Mouse (Mus musculus) mesoderm, embryonic 11.5 days (tissue): ENCODE data around the gene Olfr960.
A peak's percentile ranks its signal among the peaks of the same experiment; 100 is the strongest.

Experiments
- DNase-seq: peaks from one replicate; pipeline ENCODE4 v3.0.0-alpha.2; 2012; ENCODE audit warnings: low read depth, low spot score

Olfr960 gene

DNA sequence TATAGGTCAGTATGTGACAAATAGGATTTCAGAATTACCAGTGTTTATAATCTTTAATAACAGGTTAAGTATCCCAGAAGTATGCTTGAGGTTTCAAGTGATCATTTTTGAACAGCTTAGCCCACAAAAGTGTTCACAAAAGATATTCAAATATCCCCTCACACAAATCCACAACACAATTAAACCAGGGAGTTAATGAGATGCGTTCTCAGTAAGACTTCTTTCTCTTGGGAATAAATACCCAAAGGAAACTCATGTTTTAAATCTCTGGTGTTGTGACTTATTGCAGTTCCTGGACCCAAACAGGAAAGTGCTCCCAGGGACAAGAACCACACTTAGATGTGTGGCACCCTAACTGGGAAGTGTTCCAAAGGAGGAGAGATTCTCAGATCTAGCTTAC, at the start of gene Olfr960:
Gene Olfr960 (plus strand): TSS at position 301 of the 400 bp plus-strand sequence.
- no peak for DNase-seq

DNA sequence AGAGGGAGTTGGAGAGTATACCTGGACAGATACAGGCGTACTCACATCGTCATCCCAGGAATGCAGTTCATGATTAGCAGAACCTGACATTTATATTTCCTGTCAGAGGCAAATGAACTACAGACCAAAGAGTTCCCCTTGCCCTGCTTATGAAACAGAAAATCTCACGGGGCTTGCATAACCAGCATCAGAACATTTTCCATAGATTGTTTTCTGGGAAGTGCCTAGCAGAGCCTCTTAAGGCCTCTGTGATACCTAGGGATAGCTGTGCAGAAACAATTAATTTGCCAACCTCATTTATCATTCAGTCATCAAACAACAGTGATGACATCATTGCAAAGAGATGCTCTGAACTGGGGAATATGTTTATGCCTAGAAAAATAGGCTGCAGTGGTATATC, 45.7 kb upstream of the Olfr960 start, which contains the start of gene Olfr959:
Gene Olfr959 (minus strand): TSS at position 101 of the 400 bp plus-strand sequence.
- no peak for DNase-seq

DNA sequence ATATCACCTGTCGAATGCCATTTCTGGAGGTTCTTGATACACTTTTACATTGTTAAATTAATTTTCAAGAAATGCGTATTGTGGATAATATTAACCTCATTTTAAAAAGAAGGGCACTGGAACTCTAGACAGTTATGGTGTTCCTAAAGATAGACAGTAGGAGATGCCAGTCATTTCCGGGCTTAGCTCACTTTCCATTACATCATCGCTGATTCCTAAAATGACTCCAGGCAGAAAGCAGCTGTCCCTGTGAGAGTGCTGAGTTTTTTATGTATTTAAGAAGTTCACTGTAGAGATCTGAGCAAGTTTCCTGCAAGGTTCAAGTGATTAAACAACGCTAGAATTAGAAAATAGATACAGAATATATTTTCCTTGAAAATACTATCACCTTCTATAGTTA, 44.1 kb upstream of the Olfr960 start:
- no peak for DNase-seq

DNA sequence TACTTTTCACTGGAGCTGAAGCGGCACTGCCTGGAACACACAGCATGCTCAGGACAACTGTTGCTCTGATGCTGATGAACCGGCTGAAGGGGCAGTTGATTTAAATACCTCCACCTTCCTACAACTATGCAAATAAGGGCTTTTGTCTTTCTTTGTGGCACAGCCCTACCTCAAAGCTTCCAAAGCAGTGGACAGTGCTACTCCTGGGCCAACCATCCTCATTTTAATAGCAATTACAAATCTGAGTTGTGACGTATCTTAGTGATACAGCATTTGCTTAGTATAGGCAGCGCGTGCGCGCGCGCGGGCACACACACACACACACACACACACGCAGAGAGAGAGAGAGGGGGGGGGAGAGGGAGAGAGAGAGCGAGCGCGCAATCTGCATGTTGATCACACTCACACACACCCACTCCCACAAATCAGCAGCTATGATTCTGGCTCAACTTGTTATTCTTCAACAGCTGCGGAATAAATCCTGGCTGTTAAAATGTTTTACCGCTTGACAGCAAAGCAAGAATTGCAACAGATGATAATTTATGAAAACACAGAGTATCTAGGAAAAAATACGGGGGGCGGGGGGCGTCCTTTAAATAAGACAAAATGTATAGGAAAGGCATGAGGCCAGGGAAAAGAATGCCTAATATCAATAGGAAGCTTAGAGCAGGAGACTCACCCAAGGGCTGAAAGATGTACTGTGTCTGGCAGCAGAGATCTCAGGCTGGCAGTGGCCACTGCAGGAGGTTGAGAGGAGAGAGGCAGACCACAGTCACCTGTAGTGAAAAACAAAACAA, 18.4 kb upstream of the Olfr960 start:
- peak; percentile 34 for DNase-seq

DNA sequence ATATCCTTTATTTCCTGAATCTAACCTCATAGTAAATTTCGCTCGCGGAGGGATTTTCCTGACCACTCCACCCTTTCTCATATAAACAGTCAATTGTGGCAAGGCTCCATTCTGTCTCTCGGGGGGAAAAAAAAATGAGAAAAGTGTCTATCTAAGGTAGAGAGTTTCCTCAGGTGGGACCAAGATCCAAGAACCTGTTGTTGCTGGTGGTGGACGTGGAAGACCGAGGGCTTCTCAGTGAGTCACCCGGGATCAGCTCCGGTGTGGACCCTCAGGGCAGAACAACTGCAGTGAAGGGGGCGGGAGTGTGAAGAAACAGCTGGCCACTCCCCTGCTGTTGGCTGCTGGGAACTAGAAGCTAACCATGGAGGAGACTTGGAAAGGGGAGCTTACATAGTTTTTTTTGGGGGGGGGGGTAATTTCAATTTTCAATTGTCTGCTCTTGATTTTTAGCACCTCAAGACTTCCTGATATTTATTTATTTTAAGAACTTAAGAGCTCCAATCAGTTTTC, 17.8 kb upstream of the Olfr960 start:
- DNase-seq, result peak; percentile 53

DNA sequence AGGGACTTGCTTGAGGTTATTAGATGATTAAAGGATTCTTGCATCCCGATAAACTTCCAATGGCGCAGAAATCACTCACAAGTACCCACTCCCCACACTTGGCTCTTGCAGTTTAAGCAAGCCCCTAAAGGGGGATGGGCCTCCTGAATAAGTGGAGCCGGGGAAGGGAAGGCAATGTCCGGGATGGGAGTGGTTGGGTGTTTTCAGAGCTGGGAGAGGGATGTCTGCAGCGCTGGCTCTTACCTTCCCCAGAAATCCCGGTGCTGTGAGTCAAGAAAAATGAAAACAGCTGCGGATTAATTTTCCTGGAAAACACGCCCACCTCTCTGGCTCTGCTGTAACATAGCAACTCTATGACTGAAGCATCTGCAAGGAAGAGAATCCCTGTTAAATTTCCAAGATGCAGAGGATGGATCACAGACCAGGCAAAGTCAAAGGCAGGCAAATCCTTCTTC, 17.1 kb upstream of the Olfr960 start, which contains the start of gene AW551984:
Gene AW551984 (minus strand): TSS at position 405 of the 455 bp plus-strand sequence.
- peak; percentile 62 for DNase-seq

DNA sequence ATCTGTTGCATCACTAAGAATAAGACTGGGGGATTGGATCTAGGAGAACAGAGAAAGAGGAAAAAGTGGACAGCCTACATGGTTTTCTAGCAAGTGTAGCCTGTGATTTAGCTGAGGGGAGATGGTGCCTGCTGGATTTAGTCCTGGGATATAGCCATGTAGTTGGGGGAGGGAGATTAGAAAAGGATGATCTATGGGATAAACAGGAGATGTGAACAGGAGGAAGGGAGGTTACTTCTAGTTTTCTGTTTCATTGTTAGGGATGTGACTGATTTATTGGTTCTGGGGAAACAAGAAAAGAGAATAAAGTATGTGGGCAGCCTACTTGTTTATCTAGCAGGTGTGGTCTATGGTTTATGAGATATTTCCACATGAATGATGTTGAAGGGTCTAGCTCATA, 12.7 kb upstream of the Olfr960 start:
- DNase-seq, result no peak

DNA sequence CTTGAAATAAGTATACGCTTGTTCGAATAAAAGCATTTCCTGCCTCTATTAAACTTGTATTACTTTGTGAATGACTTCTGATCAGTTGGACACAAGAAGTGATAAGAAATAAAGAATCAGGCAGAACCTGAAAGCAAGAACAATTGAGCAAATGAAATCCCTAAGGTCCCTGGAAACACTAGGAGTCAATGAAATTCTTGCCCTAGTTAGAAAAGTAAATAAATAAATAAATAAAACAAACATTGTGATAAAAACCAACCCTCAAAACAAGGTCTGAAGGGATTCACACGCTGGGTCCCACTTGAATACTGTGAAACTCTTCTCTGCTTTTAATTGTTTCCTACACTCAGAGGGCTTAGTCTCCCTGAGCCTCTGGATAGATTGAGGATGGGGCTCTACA, 10.8 kb upstream of the Olfr960 start, which contains the start of gene Olfr148:
Gene Olfr148 (plus strand): TSS at position 301 of the 400 bp plus-strand sequence.
- no peak for DNase-seq

DNA sequence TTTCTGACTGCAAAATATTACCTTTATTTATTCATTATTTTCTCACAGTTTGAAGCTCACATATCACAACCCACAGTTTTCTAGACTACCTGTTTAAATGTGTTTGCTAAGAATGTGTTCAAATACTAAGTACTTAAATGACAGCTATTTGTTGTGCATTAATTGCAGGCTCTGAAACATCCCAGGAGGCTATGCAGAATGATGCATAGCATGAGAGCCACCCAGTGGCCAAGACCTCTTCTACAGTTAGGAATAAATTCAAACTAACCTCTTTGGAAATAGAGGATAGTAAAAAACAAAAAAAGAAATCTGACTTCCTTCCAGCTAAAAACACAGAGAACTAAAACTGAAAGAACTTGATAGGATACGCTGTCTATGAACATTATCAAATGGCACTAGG, 9.2 kb upstream of the Olfr960 start:
- DNase-seq, result no peak

DNA sequence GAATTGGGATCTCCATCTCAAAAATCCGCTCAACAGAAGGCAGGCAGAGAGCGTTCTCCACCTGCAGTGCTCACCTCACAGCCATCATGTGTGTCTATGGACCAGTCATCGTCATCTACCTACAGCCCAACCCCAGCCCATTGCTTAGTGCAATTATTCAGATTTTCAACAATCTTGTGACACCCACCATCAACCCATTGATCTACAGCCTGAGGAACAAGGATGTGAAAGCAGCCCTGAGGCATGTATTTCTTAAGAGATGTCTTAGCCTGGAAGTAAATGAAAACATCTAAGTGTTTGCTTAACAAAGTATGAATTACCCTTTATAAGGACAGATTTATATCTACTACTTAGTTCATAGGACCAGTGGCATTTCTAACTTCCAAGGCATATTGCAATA, 2.6 kb downstream of the Olfr960 start:
- no peak for DNase-seq

DNA sequence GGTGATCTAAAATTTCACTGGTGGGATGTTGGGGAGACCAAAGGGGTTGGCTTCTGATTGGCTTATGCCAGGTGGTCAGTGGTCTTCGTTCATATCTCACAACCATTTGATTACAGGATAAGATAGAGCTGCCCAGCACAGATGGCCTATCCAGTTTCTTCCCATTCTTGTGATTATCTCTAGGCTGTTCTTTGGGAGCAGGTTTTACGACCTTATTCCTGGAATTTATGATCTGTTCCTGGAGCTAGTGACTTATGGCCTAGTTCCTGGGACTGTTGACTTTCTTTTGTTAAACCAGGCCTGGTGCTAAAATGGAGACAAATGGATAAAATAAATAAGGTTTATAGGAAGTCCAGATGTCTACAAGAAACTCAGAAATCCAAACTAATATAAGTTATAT, 3.5 kb downstream of the Olfr960 start:
- DNase-seq, result no peak

DNA sequence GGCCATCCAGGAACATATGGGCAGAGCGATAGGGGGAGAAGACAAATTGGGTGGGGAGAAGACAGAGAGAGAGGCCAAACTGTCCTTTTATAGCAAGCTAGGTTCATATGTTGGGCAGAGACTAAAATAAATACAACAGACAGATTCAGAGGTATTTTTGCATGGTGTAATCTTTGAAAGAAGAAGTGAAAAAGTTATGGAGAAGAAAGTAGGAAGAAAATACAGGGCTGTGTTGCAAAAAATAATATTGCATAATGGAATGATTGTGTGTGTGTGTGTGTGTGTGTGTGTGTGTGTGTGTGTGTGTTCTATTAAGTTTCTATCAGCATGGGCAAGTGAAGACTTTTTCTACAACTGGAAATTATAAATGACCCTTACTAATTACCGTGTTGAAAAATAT, 7.9 kb downstream of the Olfr960 start:
- DNase-seq, result no peak

DNA sequence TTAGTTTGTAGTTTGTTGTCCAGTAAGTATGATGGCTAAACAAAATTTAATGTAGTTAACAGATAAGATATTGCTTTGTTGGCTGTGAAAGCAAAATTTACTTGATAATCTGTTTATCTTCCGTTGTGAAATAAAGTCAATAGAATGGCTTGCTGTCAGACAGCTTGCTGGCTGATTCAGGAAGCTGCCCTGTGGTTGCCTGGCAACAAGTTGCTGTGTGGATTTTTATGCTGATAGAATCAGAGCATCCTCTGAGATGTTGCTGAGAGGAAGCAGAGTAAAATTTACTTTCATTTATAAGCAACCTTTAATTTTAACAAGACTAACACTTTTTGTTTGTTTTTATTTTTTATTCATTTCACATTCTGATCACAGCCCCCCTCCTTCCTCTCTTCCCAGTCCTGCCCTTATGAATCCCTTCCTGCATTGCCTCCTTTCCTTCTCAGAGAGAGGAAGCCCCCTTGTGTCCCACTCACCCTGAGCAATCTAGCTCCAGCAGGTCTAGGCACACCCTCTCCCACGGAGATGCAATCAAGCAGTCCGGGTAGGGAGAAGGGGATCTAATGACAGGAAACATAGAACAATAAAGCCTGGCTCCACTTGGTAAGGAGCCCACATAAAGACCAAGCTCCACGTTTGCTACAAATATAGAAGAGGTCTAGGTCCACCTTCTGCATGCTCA, 12.9 kb downstream of the Olfr960 start:
- no peak for DNase-seq

DNA sequence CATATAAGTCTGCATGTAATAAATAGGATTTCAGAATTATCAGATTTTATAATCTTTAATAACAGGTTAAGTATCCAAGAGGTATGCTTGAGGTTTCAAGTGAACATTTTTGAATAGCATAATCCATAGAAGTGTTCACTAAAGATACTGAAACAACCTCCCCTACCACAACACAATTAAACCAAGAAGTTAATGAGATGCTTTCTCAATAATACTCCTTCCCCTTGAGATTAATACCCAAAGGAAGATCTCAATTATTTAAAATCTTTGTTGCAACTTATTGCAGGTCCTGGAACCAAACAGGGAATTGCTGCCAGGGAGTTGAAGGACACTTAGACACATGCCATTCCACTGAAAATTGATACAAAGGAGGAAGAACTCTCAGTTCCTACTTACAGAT, 23.6 kb downstream of the Olfr960 start, which contains the start of gene Olfr961:
Gene Olfr961 (plus strand): TSS at position 301 of the 400 bp plus-strand sequence.
- DNase-seq, result no peak

DNA sequence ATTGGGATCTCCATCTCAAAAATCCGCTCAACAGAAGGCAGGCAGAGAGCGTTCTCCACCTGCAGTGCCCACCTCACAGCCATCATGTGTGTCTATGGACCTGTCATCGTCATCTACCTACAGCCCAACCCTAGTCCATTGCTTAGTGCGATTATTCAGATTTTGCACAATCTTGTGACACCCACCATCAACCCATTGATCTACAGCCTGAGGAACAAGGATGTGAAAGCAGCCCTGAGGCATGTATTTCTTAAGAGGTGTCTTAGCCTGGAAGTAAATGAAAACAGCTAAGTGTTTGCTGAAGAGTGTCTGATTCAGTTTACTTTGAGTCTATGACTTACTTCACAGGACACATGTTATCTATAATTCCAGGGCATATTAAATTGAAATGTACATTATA, 26.2 kb downstream of the Olfr960 start:
- no peak for DNase-seq

DNA sequence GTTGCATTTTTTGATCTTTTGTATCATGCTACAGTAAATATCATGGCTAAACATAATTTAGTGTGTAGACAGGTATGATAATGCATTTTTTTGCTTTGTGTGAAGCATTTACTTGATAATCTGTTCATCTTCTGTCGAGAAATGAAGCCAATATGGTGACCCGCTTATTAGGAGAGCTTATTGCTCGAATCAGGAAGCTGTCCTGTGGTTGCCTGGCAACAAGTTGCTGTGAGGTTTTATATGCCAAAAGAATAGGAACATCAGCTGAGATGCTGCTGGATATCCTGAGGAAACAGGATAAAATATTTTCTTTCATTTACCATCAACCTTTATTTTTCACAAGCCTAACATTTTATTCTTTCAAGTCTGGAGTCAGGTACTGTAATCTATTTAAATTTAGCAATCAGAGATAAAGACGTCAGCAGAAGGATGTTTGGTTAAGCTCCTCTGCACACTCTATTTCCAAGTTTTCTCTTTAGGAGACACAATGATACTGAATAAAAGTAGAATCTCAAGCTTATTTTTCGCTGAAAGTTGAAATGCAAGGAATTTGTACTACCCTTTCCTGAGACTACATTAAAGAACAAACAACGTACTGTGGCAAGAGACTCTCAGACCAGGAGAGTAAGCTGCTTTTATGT, 33.7 kb downstream of the Olfr960 start:
- DNase-seq, result no peak

DNA sequence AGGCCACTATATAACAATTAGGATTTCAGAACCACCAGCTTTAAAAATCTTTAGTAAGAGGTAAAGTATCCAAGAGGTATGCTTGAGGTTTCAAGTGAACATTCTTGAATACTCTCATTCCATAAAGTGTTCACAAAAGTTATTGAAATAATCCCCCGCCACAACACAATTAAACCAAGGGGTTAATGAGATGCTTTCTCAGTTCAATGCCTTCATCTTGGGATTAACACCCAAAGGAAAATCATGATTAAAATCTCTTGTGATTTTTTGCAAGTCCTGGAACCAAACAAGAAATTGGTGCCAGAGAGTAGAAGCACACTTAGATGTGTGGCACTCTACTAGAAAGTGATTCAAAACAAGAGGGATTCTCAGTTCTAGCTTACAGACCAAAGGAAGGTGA, 45.7 kb downstream of the Olfr960 start, which contains the start of gene Olfr963:
Gene Olfr963 (plus strand): TSS at position 301 of the 400 bp plus-strand sequence.
- no peak for DNase-seq

DNA sequence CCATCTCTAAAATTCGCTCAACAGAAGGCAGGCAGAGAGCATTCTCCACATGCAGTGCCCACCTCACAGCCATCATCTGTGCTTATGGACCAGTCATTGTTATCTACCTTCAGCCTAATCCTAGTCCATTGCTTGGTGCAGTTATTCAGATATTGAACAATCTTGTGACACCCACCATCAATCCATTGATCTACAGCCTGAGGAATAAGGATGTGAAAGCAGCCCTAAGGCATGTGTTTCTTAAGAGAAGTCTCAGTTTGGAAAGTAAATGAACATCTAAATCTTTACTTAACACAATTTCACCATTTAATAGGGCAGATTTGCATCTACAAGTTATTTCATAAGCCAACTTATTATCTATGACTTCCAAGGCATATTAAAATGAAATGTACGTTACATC, 48.5 kb downstream of the Olfr960 start:
- no peak for DNase-seq
